Mouse (Mus musculus): Measurements from ENCODE around the gene Susd4. TPM values are rescaled to one million over a fixed set of nuclear protein-coding genes. Genes with fewer than 3 reads are reported as not detected.

Susd4 gene
- 26.0 and 27.4 TPM in 2 replicates for polyA plus RNA-seq (2015; fragmentation: Nextera tagmentation; extraction: Ambion mirVana)

DNA sequence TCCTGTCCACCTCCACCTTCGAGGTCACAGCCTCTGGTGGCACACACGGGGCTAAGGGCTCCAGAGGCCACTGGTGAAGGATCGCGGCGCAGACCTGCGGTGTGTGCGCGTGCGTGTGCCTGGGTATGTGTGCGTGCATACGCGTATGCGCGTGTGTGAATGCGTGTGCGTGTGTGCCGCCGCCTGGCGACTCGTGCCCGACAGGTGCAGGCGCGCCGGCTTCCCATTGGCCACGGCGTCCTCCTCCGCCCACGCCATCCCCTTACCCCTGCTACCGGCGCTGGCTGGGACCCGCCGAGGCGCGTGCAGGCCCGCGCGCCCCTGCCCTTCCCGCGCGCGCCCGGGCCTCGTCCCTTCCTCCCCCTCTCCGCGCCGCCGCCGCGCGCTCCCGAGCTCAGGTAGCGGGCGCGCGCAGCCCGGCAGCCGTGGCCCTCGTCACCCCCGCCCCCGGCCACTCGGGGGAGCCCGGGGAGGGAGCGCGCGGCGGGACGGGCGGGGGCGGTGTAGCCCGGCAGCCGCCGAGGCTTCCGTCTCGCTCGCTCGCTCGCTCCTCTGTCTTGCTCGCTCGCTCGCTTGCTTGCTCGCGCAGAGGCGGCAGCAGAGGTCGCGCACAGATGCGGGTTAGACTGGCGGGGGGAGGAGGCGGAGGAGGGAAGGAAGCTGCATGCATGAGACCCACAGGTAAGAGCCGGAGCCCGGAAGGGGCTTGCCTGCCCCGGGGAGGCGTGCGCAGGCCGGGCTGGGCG lies at the start of gene Susd4:
Susd4 (plus strand) TSS at position 145 of the 746 bp plus-strand sequence.
- peak within 1 kb of the TSS; percentile 3; the same call in 1 of the 2 replicates for H3K27ac ChIP-seq
- peak within 1 kb of the TSS; percentile 80 for H3K4me2 ChIP-seq (ENCODE audit: low read length)
- DNase-seq (ENCODE audit: low spot score) (peak; percentile 77), ATAC-seq (replicated peaks; ENCODE audit: low FRiP score, low read depth) (peak; percentile 86)
- peak; percentile 21; the same call in 1 of the 2 replicates for TF ChIP-seq CTCF (IDR thresholded peaks at IDR 0.05; ENCODE audit: low read depth)
- WGBS, result under 1% methylated on average over 81 of the region's 95 CpGs
- H3K4me3 ChIP-seq (replicated peaks; ENCODE audit: low read depth, low read length), result peak within 1 kb of the TSS; percentile 66
- no peaks in the 10 kb centered on the region for H3K9me3 ChIP-seq (replicated peaks; ENCODE audit: low read length)
- H3K4me1 ChIP-seq (replicated peaks; ENCODE audit: insufficient read depth, low read length), result 0 out of 2 replicates have a peak, but pooled peaks cover 3% of the 10 kb centered on the region
- H3K27me3 ChIP-seq (ENCODE audit: insufficient read depth, low read length), result no peaks in the 10 kb centered on the region
- H3K9ac ChIP-seq (ENCODE audit: low read depth, low read length), result peak within 1 kb of the TSS; percentile 67
- no peaks in the 10 kb centered on the region for H3K36me3 ChIP-seq (ENCODE audit: insufficient read depth, low read length)

DNA sequence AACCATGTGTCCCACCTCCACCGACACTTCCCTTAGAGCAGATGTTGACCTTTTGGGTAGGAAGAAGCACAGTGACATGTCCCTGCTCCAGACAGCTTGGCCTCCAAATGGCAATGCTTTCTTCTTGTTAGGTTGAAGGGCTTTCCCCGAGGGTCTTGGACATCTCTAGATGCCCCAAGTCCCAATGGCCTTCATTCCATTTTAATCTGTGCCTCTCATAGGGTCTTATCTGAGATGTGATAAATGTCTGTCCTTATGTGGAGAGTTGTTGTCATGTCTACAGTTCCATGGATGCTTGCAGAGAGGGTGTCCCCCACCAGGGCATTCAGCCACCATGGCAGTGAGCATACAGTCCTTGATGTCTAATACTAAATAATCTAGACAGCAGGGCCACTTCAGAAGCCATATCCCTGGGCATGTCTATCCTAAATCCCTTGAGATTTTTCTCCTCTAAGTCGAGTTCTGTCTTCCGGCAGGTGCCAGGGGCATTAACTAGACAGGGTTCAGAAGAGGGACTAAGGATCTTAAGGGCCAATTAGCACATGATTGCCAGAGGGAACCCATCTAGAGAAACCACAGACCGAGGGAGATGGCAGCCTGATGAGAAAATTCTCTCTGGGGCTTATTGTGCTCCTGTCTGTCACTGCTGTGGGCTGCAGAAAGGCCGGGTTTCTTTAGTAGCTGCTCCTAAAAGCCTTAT lies 49.3 kb upstream of the Susd4 start:
- H3K4me3 ChIP-seq (replicated peaks; ENCODE audit: low read depth, low read length), result no peak overlapping the region
- no peak overlapping the region for H3K4me2 ChIP-seq (ENCODE audit: low read length)
- H3K9ac ChIP-seq (ENCODE audit: low read depth, low read length), result no peak overlapping the region
- DNase-seq (ENCODE audit: low spot score) (no peak), ATAC-seq (replicated peaks; ENCODE audit: low FRiP score, low read depth) (no peak)
- no peaks in the 10 kb centered on the region for H3K9me3 ChIP-seq (replicated peaks; ENCODE audit: low read length)
- H3K4me1 ChIP-seq (replicated peaks; ENCODE audit: insufficient read depth, low read length), result no peaks in the 10 kb centered on the region
- no peaks in the 10 kb centered on the region for H3K36me3 ChIP-seq (ENCODE audit: insufficient read depth, low read length)
- no peaks in the 10 kb centered on the region for H3K27me3 ChIP-seq (ENCODE audit: insufficient read depth, low read length)
- TF ChIP-seq CTCF (IDR thresholded peaks at IDR 0.05; ENCODE audit: low read depth), result no peak
- 61% methylated on average over 6 of the region's 6 CpGs for WGBS
- H3K27ac ChIP-seq, result no peak overlapping the region

DNA sequence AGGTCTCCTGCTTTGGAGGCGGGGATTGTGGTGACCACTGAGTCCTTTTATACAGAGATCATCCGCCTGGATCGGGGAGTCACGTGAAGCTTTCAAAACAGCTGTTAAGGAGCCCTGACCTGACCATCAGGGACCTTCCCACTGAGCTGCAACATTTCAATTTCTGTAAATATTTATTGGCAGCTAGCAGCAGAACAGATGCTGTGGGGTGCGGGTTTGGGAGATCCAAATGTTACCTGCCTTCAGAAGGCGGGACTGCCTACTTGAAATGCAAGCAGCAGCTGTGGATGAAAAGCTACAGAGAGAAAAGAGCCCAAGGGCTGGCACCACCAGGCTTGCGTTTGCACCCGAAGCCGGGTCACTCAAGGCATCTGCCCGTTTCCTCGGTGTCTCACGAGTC lies 36.1 kb upstream of the Susd4 start:
- 64% methylated on average over 12 of the region's 12 CpGs for WGBS
- no peak for ATAC-seq (replicated peaks; ENCODE audit: low FRiP score, low read depth)
- H3K27ac ChIP-seq, result no peak overlapping the region
- no peaks in the 10 kb centered on the region for H3K27me3 ChIP-seq (ENCODE audit: insufficient read depth, low read length)
- H3K4me3 ChIP-seq (replicated peaks; ENCODE audit: low read depth, low read length), result no peak overlapping the region
- H3K9me3 ChIP-seq (replicated peaks; ENCODE audit: low read length), result no peaks in the 10 kb centered on the region
- H3K4me2 ChIP-seq (ENCODE audit: low read length), result no peak overlapping the region
- H3K9ac ChIP-seq (ENCODE audit: low read depth, low read length), result no peak overlapping the region
- no peak for TF ChIP-seq CTCF (IDR thresholded peaks at IDR 0.05; ENCODE audit: low read depth)
- H3K36me3 ChIP-seq (ENCODE audit: insufficient read depth, low read length), result no peaks in the 10 kb centered on the region
- no peaks in the 10 kb centered on the region for H3K4me1 ChIP-seq (replicated peaks; ENCODE audit: insufficient read depth, low read length)
- no peak for DNase-seq (ENCODE audit: low spot score)

DNA sequence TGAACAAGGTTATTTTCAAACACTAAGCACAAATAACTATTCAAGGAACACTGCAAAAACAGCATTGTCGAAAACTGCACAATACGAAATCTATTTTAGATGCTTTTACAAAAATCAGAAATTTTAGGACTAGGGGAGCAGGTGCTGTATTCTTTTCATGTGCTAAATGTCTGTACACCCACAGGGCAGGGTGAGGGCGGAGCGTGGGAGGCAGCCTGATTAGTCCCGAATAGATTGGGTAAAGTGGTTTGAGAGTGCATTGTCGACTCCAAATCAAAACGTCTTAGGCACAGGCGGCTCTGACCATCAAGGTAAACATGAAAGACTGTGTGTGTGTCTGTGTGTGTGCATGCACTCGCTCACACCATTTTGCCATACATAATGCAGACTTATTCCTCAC lies 34.7 kb upstream of the Susd4 start:
- 71% methylated on average over 9 of the region's 9 CpGs for WGBS
- ATAC-seq (replicated peaks; ENCODE audit: low FRiP score, low read depth) (no peak), DNase-seq (ENCODE audit: low spot score) (no peak)
- Histone ChIP-seq H3K4me3 (replicated peaks; ENCODE audit: low read depth, low read length) (no peak overlapping the region), H3K27me3 (ENCODE audit: insufficient read depth, low read length) (no peaks in the 10 kb centered on the region), H3K9ac (ENCODE audit: low read depth, low read length) (no peak overlapping the region), H3K36me3 (ENCODE audit: insufficient read depth, low read length) (no peaks in the 10 kb centered on the region), H3K9me3 (replicated peaks; ENCODE audit: low read length) (no peaks in the 10 kb centered on the region), H3K4me1 (replicated peaks; ENCODE audit: insufficient read depth, low read length) (no peaks in the 10 kb centered on the region), H3K4me2 (ENCODE audit: low read length) (no peak overlapping the region), H3K27ac (no peak overlapping the region)
- TF ChIP-seq CTCF (IDR thresholded peaks at IDR 0.05; ENCODE audit: low read depth), result no peak

DNA sequence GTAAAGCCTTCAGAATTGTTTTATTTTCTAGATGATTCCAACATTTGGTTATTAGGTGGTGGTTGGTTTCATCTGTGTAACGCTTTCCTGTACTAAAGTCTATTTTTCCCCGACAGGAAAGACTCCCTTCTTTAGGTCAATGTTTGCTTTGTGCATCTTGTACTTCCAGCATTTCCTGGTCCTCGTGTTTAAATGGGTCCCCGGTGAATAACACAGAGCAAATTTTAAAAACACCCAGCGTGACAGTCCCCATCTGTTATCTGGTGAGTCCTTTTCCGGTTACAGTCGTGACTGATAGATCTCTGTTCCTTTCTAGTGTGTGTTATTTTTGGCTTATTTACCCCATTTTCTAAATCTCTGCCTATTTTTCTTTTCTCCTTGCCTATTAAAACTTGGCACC lies 31.0 kb upstream of the Susd4 start:
- Histone ChIP-seq H3K36me3 (ENCODE audit: insufficient read depth, low read length) (no peaks in the 10 kb centered on the region), H3K4me1 (replicated peaks; ENCODE audit: insufficient read depth, low read length) (no peaks in the 10 kb centered on the region), H3K4me2 (ENCODE audit: low read length) (peak overlapping the region; percentile 21; the same call in 1 of the 2 replicates), H3K27me3 (ENCODE audit: insufficient read depth, low read length) (no peaks in the 10 kb centered on the region), H3K4me3 (replicated peaks; ENCODE audit: low read depth, low read length) (no peak overlapping the region), H3K9ac (ENCODE audit: low read depth, low read length) (no peak overlapping the region), H3K9me3 (replicated peaks; ENCODE audit: low read length) (no peaks in the 10 kb centered on the region), H3K27ac (no peak overlapping the region)
- no peak for TF ChIP-seq CTCF (IDR thresholded peaks at IDR 0.05; ENCODE audit: low read depth)
- no peak for ATAC-seq (replicated peaks; ENCODE audit: low FRiP score, low read depth)
- DNase-seq (ENCODE audit: low spot score), result peak; percentile 84
- WGBS, result 24% methylated on average over 7 of the region's 7 CpGs

- no peak for DNase-seq (ENCODE audit: low spot score)
- no peak overlapping the region for H3K9ac ChIP-seq (ENCODE audit: low read depth, low read length)
- 61% methylated on average over 4 of the region's 4 CpGs for WGBS
These were observed 27.8 kb upstream of the Susd4 start for GRCm38 (mm10) chr1:182735891-182736290.

More at GRCm38 (mm10) chr1:182735891-182736290, 27.8 kb upstream of the Susd4 start:
- TF ChIP-seq CTCF (IDR thresholded peaks at IDR 0.05; ENCODE audit: low read depth), result no peak
- Histone ChIP-seq H3K36me3 (ENCODE audit: insufficient read depth, low read length) (no peaks in the 10 kb centered on the region), H3K9me3 (replicated peaks; ENCODE audit: low read length) (no peaks in the 10 kb centered on the region), H3K4me2 (ENCODE audit: low read length) (no peak overlapping the region), H3K27ac (no peak overlapping the region), H3K4me1 (replicated peaks; ENCODE audit: insufficient read depth, low read length) (no peaks in the 10 kb centered on the region), H3K27me3 (ENCODE audit: insufficient read depth, low read length) (no peaks in the 10 kb centered on the region), H3K4me3 (replicated peaks; ENCODE audit: low read depth, low read length) (no peak overlapping the region)
- ATAC-seq (replicated peaks; ENCODE audit: low FRiP score, low read depth), result no peak
